Mouse (Mus musculus): ENCODE results near the gene Sae1.

Sae1 gene

DNA sequence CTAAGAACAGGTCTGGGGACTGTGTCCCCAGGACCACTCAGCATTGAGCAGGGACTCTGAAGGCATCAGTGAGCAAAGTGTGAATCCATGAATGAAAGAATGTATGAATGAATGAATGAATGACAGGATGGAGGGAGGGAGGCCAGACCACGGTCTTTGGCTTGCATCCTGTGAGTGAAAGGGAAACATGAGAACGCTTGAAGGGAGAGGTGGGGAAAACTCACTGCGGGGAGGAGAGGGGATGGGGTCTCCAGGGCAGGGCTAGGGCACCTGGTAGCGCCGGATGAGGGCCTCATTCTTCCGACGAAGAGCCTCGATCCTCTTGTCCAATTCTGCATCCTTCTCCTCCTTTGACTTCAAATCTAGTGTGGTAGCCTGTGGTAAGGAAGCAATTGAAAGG, 103.6 kb downstream of the Sae1 start:
- no peak for DNase-seq (ENCODE audit: low read depth, low spot score)

DNA sequence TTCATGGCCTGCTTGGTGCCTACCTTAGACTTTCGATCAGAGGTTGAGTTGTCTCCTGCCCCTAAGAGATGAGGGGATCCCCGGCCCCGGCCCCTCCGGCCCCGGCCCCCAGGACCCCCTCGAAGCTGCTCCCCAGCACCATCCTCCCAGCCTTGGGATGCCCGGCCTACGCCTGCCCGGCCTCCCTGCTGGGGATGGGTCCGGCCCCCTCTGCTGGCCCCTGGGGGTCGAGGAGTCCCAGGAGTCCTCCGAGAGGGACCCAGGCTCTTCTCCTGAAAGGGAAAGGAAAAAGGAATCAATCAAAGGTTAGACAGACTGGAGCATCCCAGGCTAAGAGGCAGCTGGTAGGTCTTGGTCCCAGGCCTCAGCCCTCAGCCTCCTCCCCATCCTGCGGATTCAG, 105.3 kb downstream of the Sae1 start:
- no peak for DNase-seq (ENCODE audit: low read depth, low spot score)

DNA sequence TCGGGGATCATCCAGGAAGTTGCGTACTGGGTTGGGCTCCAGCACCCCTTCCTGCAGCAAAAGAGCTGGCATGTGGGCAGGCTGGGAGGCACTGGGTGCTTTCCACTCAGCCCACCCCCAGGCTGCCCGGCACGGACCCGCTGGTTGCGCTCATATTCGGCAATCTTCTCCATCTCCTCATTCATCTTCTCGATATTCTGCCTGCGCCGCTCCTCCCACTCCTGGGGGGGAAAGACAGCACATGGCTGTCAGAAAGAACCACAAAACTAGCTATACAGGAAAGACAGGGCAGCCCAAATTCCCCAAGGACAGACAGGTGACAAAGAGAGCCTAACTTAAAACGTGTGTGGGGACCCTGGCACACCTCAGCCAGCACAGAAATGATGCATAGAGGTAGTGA, 106.9 kb downstream of the Sae1 start:
- no peak for DNase-seq (ENCODE audit: low read depth, low spot score)

DNA sequence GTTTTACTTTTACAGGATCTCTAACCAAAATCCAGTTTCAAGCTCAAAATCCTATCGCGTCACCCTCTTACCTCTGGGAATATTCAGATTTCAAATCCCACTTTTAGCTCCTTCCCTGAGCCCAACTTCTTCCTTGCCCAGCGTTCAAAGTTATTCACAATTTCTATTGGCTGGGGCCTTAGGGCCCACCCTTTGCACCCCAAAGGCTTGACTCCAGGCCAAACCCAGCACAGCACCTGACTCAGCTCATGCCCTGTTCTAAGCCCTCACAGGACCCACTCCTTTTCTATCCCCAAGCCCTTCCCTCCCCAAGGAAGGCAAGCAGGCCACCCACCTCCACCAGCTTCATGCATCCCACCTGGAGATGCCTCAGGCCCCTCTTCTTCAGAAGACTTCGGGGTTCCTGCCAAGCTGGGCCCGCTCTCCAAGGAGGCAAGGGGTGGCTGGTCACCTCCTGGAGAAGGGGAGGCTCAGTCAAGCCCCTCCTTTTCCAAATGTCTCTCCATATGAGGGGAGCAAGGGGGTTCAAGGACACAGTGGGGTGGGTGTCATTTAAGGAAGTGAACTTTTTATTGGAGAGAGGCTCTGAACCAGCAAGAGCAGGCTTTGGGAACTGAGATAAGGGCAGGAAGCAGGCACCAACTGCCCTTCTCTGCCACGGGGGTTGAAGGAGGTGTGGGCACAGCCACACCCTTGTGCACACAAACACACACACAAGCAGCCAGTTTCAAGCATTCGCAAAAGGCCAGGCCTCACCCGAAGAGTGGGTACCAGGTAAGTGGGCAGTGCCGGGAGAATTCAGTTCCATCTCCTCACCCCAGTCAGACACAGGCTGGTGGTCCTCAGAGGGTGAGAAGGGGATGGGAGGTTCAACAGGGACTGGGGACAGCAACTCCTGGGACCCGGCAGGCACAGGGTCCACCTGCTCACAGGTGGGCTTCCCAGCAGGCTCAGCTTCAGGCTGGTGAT, 112.4 kb downstream of the Sae1 start:
- no peak for DNase-seq (ENCODE audit: low read depth, low spot score)

DNA sequence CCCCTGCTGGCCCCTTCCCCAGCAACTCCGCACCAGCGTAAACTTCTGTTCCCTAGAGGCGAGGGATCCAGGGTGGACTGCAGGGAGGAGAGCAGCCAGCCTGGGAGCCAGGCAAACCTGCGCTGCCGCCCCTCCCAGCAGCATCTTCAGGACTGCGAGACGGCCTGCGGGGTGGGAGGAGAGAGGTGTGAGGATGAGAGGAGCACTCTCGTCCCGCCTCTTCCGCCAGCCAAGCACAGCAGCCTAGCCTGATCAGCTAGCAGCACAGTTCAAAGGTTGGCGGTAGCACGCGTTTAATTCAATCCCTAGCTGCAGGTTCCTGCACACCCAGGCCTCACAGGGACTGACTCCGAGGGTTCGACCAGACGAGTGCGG, 113.9 kb downstream of the Sae1 start:
- peak; percentile 90 for DNase-seq (ENCODE audit: low read depth, low spot score)

DNA sequence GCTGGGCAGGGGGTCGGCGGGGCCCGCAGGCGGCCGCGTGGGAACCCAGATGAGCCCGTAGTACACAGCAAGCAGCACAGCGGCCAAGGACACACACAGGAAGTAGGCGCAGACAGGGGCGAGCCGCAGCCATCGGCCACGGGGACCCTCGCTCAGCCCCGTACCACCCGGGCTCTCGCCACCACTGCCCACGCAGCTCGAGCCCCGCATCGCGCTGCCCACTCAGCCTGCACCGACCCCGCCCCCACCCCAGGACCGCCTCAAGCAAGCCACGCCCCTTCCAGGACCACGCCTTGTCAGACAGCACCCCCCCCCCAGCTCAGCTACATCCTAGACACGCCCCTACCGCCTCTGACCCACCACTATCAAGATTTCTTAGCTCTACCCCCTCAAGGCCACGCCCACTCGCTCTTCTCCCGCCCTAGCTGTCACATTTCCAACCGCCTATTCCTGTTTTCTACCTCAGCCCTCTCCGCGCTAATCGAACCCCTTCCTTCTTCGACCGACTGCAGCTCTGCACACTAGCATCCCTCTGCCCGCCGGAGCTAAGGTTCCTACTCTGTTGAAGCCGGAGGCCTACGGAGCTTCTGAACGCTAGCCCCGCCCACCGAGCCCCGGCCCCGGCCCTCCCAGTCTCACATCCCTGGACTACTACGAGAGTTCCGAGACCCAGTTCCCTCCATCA, 114.4 kb downstream of the Sae1 start, which contains the start of gene Inafm1:
Gene Inafm1, minus strand, starts transcription at position 537 of the 685 bp plus-strand sequence.
- DNase-seq (ENCODE audit: low read depth, low spot score), result peak; percentile 98

DNA sequence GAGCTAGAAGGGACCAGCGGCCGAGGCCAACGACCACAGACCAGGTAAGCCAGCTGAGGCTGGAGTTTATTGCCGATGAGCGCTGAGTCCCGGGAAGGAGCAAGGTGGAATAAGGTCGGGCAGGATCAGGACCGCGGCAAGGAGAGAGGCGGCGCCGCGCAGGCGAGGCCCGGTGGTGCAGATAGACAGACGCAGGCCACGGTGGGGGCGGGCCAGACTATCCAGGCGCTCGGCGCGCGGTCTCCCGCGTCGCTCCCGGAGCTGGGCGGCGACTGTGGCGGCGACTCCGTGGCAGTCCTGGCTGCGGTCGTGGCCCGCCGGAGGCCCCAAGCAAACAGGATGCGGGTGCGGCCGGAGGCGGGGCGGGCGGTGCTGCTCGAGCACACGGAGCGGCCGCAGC, 114.9 kb downstream of the Sae1 start:
- peak; percentile 87 for DNase-seq (ENCODE audit: low read depth, low spot score)

DNA sequence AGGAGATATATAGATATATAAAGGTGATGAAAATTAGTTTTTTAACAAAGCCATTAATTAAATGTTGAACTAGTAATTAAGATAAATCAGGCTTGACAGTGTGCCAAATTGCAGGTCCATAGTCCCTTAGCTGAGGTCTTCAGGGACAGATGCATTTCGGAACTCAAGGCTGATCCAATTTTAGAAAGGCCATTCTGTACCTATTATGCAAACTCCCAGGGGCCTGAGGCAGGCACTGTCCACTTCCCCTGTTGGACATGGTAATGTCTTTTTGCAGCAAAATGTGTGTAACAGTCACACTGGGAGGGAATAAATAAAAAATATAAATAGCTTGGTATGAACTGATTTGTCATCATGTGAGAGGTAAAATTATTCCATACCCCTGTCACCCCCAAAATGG, 116.5 kb downstream of the Sae1 start:
- peak; percentile 47 for DNase-seq (ENCODE audit: low read depth, low spot score)

Data from brain, adult 2 months (tissue).